8 mouse cellular contexts compared by ENCODE assay signal in the genomic region with DNA sequence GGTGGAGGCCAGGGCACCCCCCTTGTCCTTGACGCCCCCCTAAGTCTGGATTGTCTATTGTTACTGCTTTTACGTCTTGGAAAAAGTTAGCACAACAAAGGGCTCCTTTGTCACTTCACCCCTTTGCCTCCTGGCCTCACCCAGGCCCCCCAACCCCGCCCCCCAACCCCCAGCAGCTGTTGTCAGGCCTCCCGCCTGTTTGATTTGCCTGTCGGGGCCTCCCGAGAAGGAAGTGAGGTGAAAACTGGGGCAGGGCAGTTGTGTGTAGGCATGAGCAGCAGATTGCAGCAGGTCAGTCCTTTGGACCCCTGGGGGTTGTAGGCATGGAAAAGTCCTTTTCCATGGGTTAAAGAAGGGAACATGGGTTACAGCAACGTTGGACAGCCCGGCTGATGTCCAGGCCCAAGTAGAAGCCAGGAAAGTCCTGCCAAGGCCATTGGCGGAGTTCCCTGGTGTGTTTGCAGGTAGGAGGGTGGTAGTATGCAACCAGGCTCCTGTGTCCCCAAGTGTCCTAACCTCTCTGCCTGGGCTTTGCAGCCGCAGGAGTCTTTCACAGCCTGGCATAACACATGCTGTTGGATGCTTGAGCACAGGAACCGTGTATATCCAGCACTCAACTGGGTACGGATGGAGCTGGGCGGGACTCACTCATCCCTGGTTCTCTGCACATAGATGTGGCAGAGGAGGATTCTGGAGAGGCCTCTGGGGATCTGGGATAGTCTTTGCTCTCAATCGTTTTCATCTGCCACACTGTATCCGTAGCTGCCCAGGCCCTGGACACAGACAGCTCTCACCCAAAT. TPM values are rescaled to one million over a fixed set of nuclear protein-coding genes. Genes with fewer than 3 reads are reported as not detected.
DNase-seq lines count a peak whose midpoint lies in the region; ATAC-seq and TF ChIP-seq lines count a peak whose summit lies in the region.

No protein-coding gene starts in this region.

- ATAC-seq in heart, embryonic 11.5 days (replicated peaks; ENCODE audit: insufficient number of reproducible peaks, low FRiP score, low TSS enrichment), result no peak
- no peak for ATAC-seq in kidney, postnatal 0 days (replicated peaks; ENCODE audit: low FRiP score, low read depth)
- ATAC-seq in neural tube, embryonic 11.5 days (ENCODE audit: insufficient read depth, low FRiP score, low TSS enrichment), result no peak

- peak overlapping the region; percentile 63 for H3K9ac ChIP-seq in heart, embryonic 11.5 days (ENCODE audit: low read depth, low read length)
- H3K9ac ChIP-seq in kidney, postnatal 0 days (ENCODE audit: low read depth, low read length), result peak overlapping the region; percentile 77; the same call in 1 of the 2 replicates
- peak overlapping the region; percentile 84 for H3K9ac ChIP-seq in neural tube, embryonic 11.5 days (ENCODE audit: low read length)

- DNase-seq in adrenal gland, adult (ENCODE audit: inconsistent age in 2 of 2, low spot score in 1 of 2), result peak; percentile 53 to 80
- DNase-seq in adrenal gland, postnatal 25 days, result no peak
- DNase-seq in cerebellum, adult 9-11 months, result peak; percentile 73
- no peak for DNase-seq in kidney, postnatal 0 days (ENCODE audit: low spot score)
- peak; percentile 66 for DNase-seq in neural tube, embryonic 11.5 days (ENCODE audit: low spot score)
- DNase-seq in frontal cortex, postnatal 10 days (ENCODE audit: low spot score in 2 of 2), result no peak
- no peak for DNase-seq in right cerebral cortex, postnatal 25 days

- H3K27ac ChIP-seq in heart, embryonic 11.5 days (ENCODE audit: low read depth, low read length), result peak overlapping the region; percentile 83
- H3K27ac ChIP-seq in kidney, postnatal 0 days, result peak overlapping the region; percentile 88
- peak overlapping the region; percentile 96 for H3K27ac ChIP-seq in neural tube, embryonic 11.5 days (ENCODE audit: low read depth, low read length)

- H3K27me3 ChIP-seq in heart, embryonic 11.5 days (ENCODE audit: control insufficient read depth, insufficient read depth, low read length), result no peaks in the 10 kb centered on the region
- H3K27me3 ChIP-seq in kidney, postnatal 0 days (ENCODE audit: insufficient read depth, low read length), result no peaks in the 10 kb centered on the region
- H3K27me3 ChIP-seq in neural tube, embryonic 11.5 days (ENCODE audit: control insufficient read depth, insufficient read depth, low read length), result no peaks in the 10 kb centered on the region

- H3K36me3 ChIP-seq in heart, embryonic 11.5 days (ENCODE audit: control insufficient read depth, insufficient read depth, low read length), result peaks cover 12% of the 10 kb centered on the region; the same call in 1 of the 2 replicates
- peaks cover 18% of the 10 kb centered on the region; the same call in 1 of the 2 replicates for H3K36me3 ChIP-seq in kidney, postnatal 0 days (ENCODE audit: insufficient read depth, low read length)
- 0 out of 2 replicates have a peak, but pooled peaks cover 1% of the 10 kb centered on the region for H3K36me3 ChIP-seq in neural tube, embryonic 11.5 days (ENCODE audit: control insufficient read depth, insufficient read depth, low read length)

- WGBS in heart, embryonic 11.5 days (ENCODE audit: insufficient replicate concordance), result 31% methylated on average over 15 of the region's 15 CpGs
- WGBS in kidney, postnatal 0 days, result 28% methylated on average over 15 of the region's 15 CpGs
- WGBS in neural tube, embryonic 11.5 days, result 8% methylated on average over 15 of the region's 15 CpGs

- no peak for TF ChIP-seq CTCF in kidney, postnatal 0 days (IDR thresholded peaks at IDR 0.05; ENCODE audit: low read depth)

- peak overlapping the region; percentile 65 for H3K4me3 ChIP-seq in heart, embryonic 11.5 days (ENCODE audit: low read depth, low read length)
- peak overlapping the region; percentile 80 for H3K4me3 ChIP-seq in kidney, postnatal 0 days (replicated peaks; ENCODE audit: low read depth, low read length)
- peak overlapping the region; percentile 91 for H3K4me3 ChIP-seq in neural tube, embryonic 11.5 days (ENCODE audit: low read depth, low read length)

- H3K4me1 ChIP-seq in heart, embryonic 11.5 days (ENCODE audit: control insufficient read depth, insufficient read depth, low read length), result peaks cover 94% of the 10 kb centered on the region
- H3K4me1 ChIP-seq in kidney, postnatal 0 days (replicated peaks; ENCODE audit: insufficient read depth, low read length), result peaks cover 68% of the 10 kb centered on the region
- H3K4me1 ChIP-seq in neural tube, embryonic 11.5 days (ENCODE audit: control insufficient read depth, insufficient read depth, low read length), result peaks cover 76% of the 10 kb centered on the region

- H3K9me3 ChIP-seq in heart, embryonic 11.5 days (replicated peaks; ENCODE audit: control insufficient read depth, low read length), result no peaks in the 10 kb centered on the region
- no peaks in the 10 kb centered on the region for H3K9me3 ChIP-seq in kidney, postnatal 0 days (replicated peaks; ENCODE audit: low read length)
- H3K9me3 ChIP-seq in neural tube, embryonic 11.5 days (ENCODE audit: control insufficient read depth, low read length), result no peaks in the 10 kb centered on the region

- H3K4me2 ChIP-seq in heart, embryonic 11.5 days, result peak overlapping the region; percentile 97
- peak overlapping the region; percentile 100 for H3K4me2 ChIP-seq in kidney, postnatal 0 days (ENCODE audit: low read length)
- H3K4me2 ChIP-seq in neural tube, embryonic 11.5 days (ENCODE audit: low read depth), result peak overlapping the region; percentile 98

RNA-seq across cellular contexts. Expression of gene Gjd3, which starts 18.0 kb away (rescaled TPM):
- total RNA-seq in adrenal gland, postnatal 25 days (2021), result not detected in 2 replicates
- polyA plus RNA-seq in heart, embryonic 11.5 days (2014; fragmentation: Nextera tagmentation; extraction: Ambion mirVana), result 1.3 and 1.5 TPM in 2 replicates
- polyA plus RNA-seq in kidney, postnatal 0 days (2015; fragmentation: Nextera tagmentation; extraction: Ambion mirVana), result 1.1 and 1.6 TPM in 2 replicates
- polyA plus RNA-seq in neural tube, embryonic 11.5 days (2014; fragmentation: Nextera tagmentation; extraction: Ambion mirVana), result 0.57 TPM in 1 of 2 replicates, not detected in the other

RNA-seq across cellular contexts. Expression of gene Rara, which starts 37.2 kb away (rescaled TPM):
- 21.8 and 27.7 TPM in 2 replicates for total RNA-seq in adrenal gland, postnatal 25 days (2021)
- 34.9 and 36.6 TPM in 2 replicates for polyA plus RNA-seq in heart, embryonic 11.5 days (2014; fragmentation: Nextera tagmentation; extraction: Ambion mirVana)
- 25.7 and 26.3 TPM in 2 replicates for polyA plus RNA-seq in kidney, postnatal 0 days (2015; fragmentation: Nextera tagmentation; extraction: Ambion mirVana)
- polyA plus RNA-seq in neural tube, embryonic 11.5 days (2014; fragmentation: Nextera tagmentation; extraction: Ambion mirVana), result 73.2 and 75.1 TPM in 2 replicates

RNA-seq across cellular contexts. Expression of gene Cdc6, which starts 57.2 kb away (rescaled TPM):
- total RNA-seq in adrenal gland, postnatal 25 days (2021), result 1.7 and 4.3 TPM in 2 replicates
- 33.6 and 34.0 TPM in 2 replicates for polyA plus RNA-seq in heart, embryonic 11.5 days (2014; fragmentation: Nextera tagmentation; extraction: Ambion mirVana)
- polyA plus RNA-seq in kidney, postnatal 0 days (2015; fragmentation: Nextera tagmentation; extraction: Ambion mirVana), result 12.3 and 15.5 TPM in 2 replicates
- 41.6 and 44.4 TPM in 2 replicates for polyA plus RNA-seq in neural tube, embryonic 11.5 days (2014; fragmentation: Nextera tagmentation; extraction: Ambion mirVana)

RNA-seq across cellular contexts. Expression of gene Top2a, which starts 59.2 kb away (rescaled TPM):
- 28.2 and 39.3 TPM in 2 replicates for total RNA-seq in adrenal gland, postnatal 25 days (2021)
- polyA plus RNA-seq in heart, embryonic 11.5 days (2014; fragmentation: Nextera tagmentation; extraction: Ambion mirVana), result 220 and 244 TPM in 2 replicates
- 70.5 and 85.9 TPM in 2 replicates for polyA plus RNA-seq in kidney, postnatal 0 days (2015; fragmentation: Nextera tagmentation; extraction: Ambion mirVana)
- polyA plus RNA-seq in neural tube, embryonic 11.5 days (2014; fragmentation: Nextera tagmentation; extraction: Ambion mirVana), result 338 and 339 TPM in 2 replicates

Comparison
In these comparisons a context has a peak if more than half of its experiments do, and no peak if none do; other contexts are left out.
1. DNase-seq: peak in adrenal gland, adult (2 of 2), cerebellum, adult 9-11 months (single experiment) and neural tube, embryonic 11.5 days (single experiment); none in adrenal gland, postnatal 25 days (single experiment), kidney, postnatal 0 days (single experiment), frontal cortex, postnatal 10 days (0 of 2) and right cerebral cortex, postnatal 25 days (single experiment).
2. Peak in every context shown above with its lines, with median percentiles within 50 percentile points of each other: H3K27ac ChIP-seq, H3K4me2 ChIP-seq, H3K4me3 ChIP-seq and H3K9ac ChIP-seq.